ENCODE assay signal across 20 mouse cellular contexts in genomic region chr15:86229623-86230022, GRCm38 (mm10). TPM values are rescaled to one million over a fixed set of nuclear protein-coding genes. Genes with fewer than 3 reads are reported as not detected.
DNase-seq lines count a peak whose midpoint lies in the region; ATAC-seq and TF ChIP-seq lines count a peak whose summit lies in the region.
"Had no signal": no experiment of that assay in that cellular context is flagged by ENCODE, and none has a peak within 500 bp of the region (broad histone marks: within the 10 kb centered on the region; RNA-seq: fewer than 3 reads in every experiment).

No protein-coding gene starts in this region.

- no peaks in the 10 kb centered on the region for H3K9me3 ChIP-seq in liver, embryonic 14.5 days (ENCODE audit: control insufficient read depth, low read length)
- H3K9me3 ChIP-seq in liver, embryonic 11.5 days (ENCODE audit: control insufficient read depth, low read length) = no peaks in the 10 kb centered on the region
- H3K9me3 ChIP-seq: embryonic facial prominence, embryonic 10.5 days; forebrain, embryonic 13.5 days; heart, embryonic 10.5 days; hindbrain, embryonic 13.5 days had no signal

- H3K4me3 ChIP-seq in cerebellum, adult 2 months (replicated peaks; ENCODE audit: insufficient read depth, low read depth, low read length) = no peak overlapping the region
- no peak overlapping the region for H3K4me3 ChIP-seq in liver, embryonic 14.5 days (ENCODE audit: insufficient read depth in 1 of 2, low read depth in 2 of 2, low read length in 2 of 2)
- no peak overlapping the region for H3K4me3 ChIP-seq in liver, embryonic 11.5 days (ENCODE audit: low read depth, low read length)
- H3K4me3 ChIP-seq: embryonic facial prominence, embryonic 10.5 days; forebrain, embryonic 13.5 days; gastrocnemius, adult 2 months; heart, embryonic 10.5 days; hindbrain, embryonic 13.5 days had no signal

- H3K27me3 ChIP-seq in cerebellum, adult 2 months (ENCODE audit: control insufficient read depth, insufficient read depth, low read length) = no peaks in the 10 kb centered on the region
- H3K27me3 ChIP-seq in liver, embryonic 14.5 days (ENCODE audit: control insufficient read depth, insufficient read depth, low read length) = no peaks in the 10 kb centered on the region
- H3K27me3 ChIP-seq in liver, embryonic 11.5 days (replicated peaks; ENCODE audit: control insufficient read depth, insufficient read depth, low read length) = no peaks in the 10 kb centered on the region
- H3K27me3 ChIP-seq: forebrain, embryonic 13.5 days; hindbrain, embryonic 13.5 days had no signal

- TF ChIP-seq POLR2A in cerebellum, adult 2 months (IDR thresholded peaks at IDR 0.05; ENCODE audit: borderline replicate concordance, insufficient read depth, low read length) = no peak

- ATAC-seq in liver, embryonic 14.5 days (ENCODE audit: insufficient read depth) = 0 out of 2 replicates have a peak, but pooled peaks have one; percentile 15
- no peak; the same call in 1 of the 2 replicates for ATAC-seq in liver, embryonic 11.5 days (replicated peaks; ENCODE audit: low FRiP score)
- ATAC-seq: forebrain, embryonic 13.5 days; hindbrain, postnatal 0 days had no signal

- no peak overlapping the region for H3K4me2 ChIP-seq in liver, embryonic 14.5 days (ENCODE audit: low read depth)
- H3K4me2 ChIP-seq in liver, embryonic 11.5 days = no peak overlapping the region
- H3K4me2 ChIP-seq: forebrain, embryonic 13.5 days; hindbrain, embryonic 13.5 days had no signal

- TF ChIP-seq CTCF in cerebellum, adult 2 months (IDR thresholded peaks at IDR 0.05; ENCODE audit: borderline replicate concordance, insufficient read depth, low read depth, low read length) = no peak
- TF ChIP-seq CTCF in liver, embryonic 14.5 days (IDR thresholded peaks at IDR 0.05; ENCODE audit: low read depth) = no peak

- TF ChIP-seq EP300 in liver, embryonic 14.5 days (IDR thresholded peaks at IDR 0.05; ENCODE audit: low read depth) = no peak

- no peak overlapping the region for H3K9ac ChIP-seq in liver, embryonic 14.5 days (replicated peaks)
- no peak overlapping the region for H3K9ac ChIP-seq in liver, embryonic 11.5 days (ENCODE audit: low read depth, low read length)
- H3K9ac ChIP-seq: forebrain, embryonic 13.5 days; hindbrain, embryonic 13.5 days had no signal

- H3K27ac ChIP-seq in cerebellum, adult 2 months (ENCODE audit: insufficient read depth, low read length) = peak overlapping the region; percentile 83
- H3K27ac ChIP-seq in liver, embryonic 14.5 days = no peak overlapping the region
- no peak overlapping the region for H3K27ac ChIP-seq in liver, embryonic 11.5 days (ENCODE audit: low read depth, low read length)
- H3K27ac ChIP-seq: embryonic facial prominence, embryonic 10.5 days; forebrain, embryonic 13.5 days; gastrocnemius, adult 2 months; heart, embryonic 10.5 days; hindbrain, embryonic 13.5 days; hindbrain, postnatal 0 days had no signal

- DNase-seq in cerebellum, adult 2 months = no peak
- no peak for DNase-seq in cerebellum, adult 11-12 months
- no peak for DNase-seq in liver, embryonic 14.5 days (ENCODE audit: low read depth in 3 of 3, low spot score in 3 of 3)
- DNase-seq in liver, embryonic 11.5 days (ENCODE audit: low spot score) = no peak
- DNase-seq in urinary bladder, postnatal 14 days (ENCODE audit: low spot score) = peak; percentile 24
- no peak for DNase-seq in urinary bladder, postnatal 25 days (ENCODE audit: low spot score)
- no peak for DNase-seq in yolk sac, embryonic 10.5 days (ENCODE audit: low spot score)
- no peak for DNase-seq in gastrocnemius, adult 8-10 months (ENCODE audit: low spot score in 2 of 2)
- DNase-seq: adrenal gland, adult 8-10 months; adrenal gland, postnatal 36 days; cerebellum, adult 9-10 months; gastrocnemius, adult 2 months; gastrocnemius, postnatal 36 days; heart, adult 18-20 months; heart, postnatal 14 days had no signal

- H3K4me1 ChIP-seq in cerebellum, adult 2 months (ENCODE audit: control insufficient read depth, insufficient read depth, low read length) = peaks cover 61% of the 10 kb centered on the region
- peaks cover 0 to 4% of the 10 kb centered on the region in 2 experiments; a peak in 2 of 4 replicates for H3K4me1 ChIP-seq in liver, embryonic 14.5 days (replicated peaks; ENCODE audit: control insufficient read depth in 2 of 2, insufficient read depth in 2 of 2, low read length in 1 of 2)
- no peaks in the 10 kb centered on the region for H3K4me1 ChIP-seq in liver, embryonic 11.5 days (replicated peaks; ENCODE audit: control insufficient read depth, insufficient read depth, low read length)
- H3K4me1 ChIP-seq: embryonic facial prominence, embryonic 10.5 days had no signal

- no peaks in the 10 kb centered on the region for H3K36me3 ChIP-seq in liver, embryonic 14.5 days (replicated peaks; ENCODE audit: control insufficient read depth, insufficient read depth, low read depth)
- H3K36me3 ChIP-seq in liver, embryonic 11.5 days (ENCODE audit: control insufficient read depth, insufficient read depth, low read length) = no peaks in the 10 kb centered on the region; the same call in 1 of the 2 replicates
- H3K36me3 ChIP-seq: embryonic facial prominence, embryonic 10.5 days; heart, embryonic 10.5 days; hindbrain, embryonic 13.5 days had no signal

- WGBS in cerebellum, adult 2 months = 69% methylated on average over 11 of the region's 11 CpGs
- 55% methylated on average over 11 of the region's 11 CpGs for WGBS in liver, embryonic 14.5 days (ENCODE audit: insufficient replicate concordance)
- 77% methylated on average over 11 of the region's 11 CpGs for WGBS in liver, embryonic 11.5 days

RNA-seq across cellular contexts. Expression of gene Tbc1d22a, which starts 15.4 kb away (rescaled TPM):
- polyA plus RNA-seq in cerebellum, adult 2 months (2012; rRNA removed) = 23.0 and 23.3 TPM in 2 replicates
- polyA plus RNA-seq in liver, embryonic 14.5 days (2012; rRNA removed) = 5.8 and 6.4 TPM in 2 replicates
- polyA plus RNA-seq in liver, embryonic 14.5 days (2014; fragmentation: Nextera tagmentation; extraction: Ambion mirVana) = 4.1 and 4.9 TPM in 2 replicates
- polyA plus RNA-seq in liver, embryonic 11.5 days (2014; fragmentation: Nextera tagmentation; extraction: Ambion mirVana) = 10.8 and 11.7 TPM in 2 replicates
- total RNA-seq in gastrocnemius, adult 8-10 months (2022) = 10 to 100 TPM; 14.7 to 15.7 (median 15.3) TPM

RNA-seq across cellular contexts. Expression of gene Cerk, which starts 43.7 kb away (rescaled TPM):
- polyA plus RNA-seq in cerebellum, adult 2 months (2012; rRNA removed) = 152 and 159 TPM in 2 replicates
- polyA plus RNA-seq in liver, embryonic 14.5 days (2012; rRNA removed) = 2.4 and 2.9 TPM in 2 replicates
- 2.7 and 3.3 TPM in 2 replicates for polyA plus RNA-seq in liver, embryonic 14.5 days (2014; fragmentation: Nextera tagmentation; extraction: Ambion mirVana)
- 8.4 and 8.5 TPM in 2 replicates for polyA plus RNA-seq in liver, embryonic 11.5 days (2014; fragmentation: Nextera tagmentation; extraction: Ambion mirVana)
- 1 to 10 TPM; 3.2 to 4.4 (median 3.8) TPM for total RNA-seq in gastrocnemius, adult 8-10 months (2022)

Comparison
In these comparisons a context has a peak if more than half of its experiments do, and no peak if none do; other contexts are left out.
1. RNA of gene Cerk, which starts 43.7 kb away (polyA plus RNA-seq): 152 to 159 TPM in cerebellum, adult 2 months; 8.4 to 8.5 TPM in liver, embryonic 11.5 days and 2.4 to 3.3 TPM in liver, embryonic 14.5 days; every median in the first group is over 10 times any median in the second.